Mouse (Mus musculus): Measurements from ENCODE around the gene Unkl.
"Not testable (repeated sequence)": the region's sequence is repeated elsewhere in the genome, so short reads cannot be mapped to it uniquely, and the experiment has no call there.

The Unkl gene

DNA sequence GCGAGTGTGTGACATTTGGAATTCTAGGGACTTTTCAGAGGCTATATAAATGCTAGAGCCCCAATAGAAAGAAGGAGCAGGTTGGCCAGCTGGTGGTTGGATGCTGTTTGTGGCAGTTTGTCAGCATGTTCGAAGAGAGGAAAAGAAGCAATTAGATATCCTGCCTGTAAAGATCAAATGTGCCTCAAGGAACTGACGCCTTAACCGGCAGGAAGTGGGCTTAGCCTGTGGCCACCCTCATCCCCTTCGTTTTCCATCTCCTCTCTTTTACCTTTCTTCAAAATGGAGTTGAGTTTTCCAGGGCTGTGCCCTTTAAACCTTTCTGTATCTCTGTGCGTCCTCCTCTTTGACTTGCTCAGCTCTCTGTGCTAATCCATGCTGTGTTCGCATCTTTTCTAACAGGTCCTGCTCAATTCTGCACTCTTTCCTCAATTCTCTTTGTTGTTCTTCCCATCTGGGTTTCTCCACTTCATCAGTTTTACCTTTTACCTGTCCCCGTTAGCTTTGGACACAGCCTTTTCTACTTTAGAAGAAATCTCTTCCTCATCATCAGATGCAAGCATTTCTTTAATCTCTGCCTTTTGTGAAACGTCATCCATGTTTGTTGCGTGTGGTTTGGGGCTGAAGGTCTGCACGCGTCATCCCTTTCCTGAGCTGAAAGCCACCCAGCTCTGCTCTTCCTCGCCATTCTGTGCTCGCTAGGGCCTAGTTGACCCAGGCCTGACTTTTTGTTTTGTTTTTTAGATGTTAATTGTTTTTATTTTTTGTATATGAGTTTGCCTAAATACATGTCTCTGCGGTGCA lies 31.5 kb downstream of the Unkl start:
- DNase-seq (ENCODE audit: low read depth, low spot score): no peak

DNA sequence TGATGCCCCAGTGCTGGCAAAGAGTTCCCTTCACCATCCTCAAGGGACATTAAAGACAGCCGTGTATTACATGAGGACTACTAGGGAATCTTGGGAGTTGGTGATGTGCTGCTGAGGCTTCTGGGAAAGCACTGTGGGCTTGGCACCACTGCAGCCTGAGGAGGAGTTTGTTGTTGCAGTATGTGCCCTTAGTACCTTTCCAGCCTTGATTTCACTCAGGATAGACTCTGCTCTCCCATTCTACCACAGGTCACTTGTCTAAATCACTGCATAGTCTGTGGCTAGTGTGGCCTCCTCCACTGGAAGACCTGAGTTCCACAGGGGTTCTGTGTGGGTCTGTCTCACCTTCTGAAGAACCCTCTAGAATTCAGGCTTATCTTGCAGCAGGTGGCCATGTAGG lies 32.5 kb downstream of the Unkl start:
- no peak for DNase-seq (ENCODE audit: low read depth, low spot score)

GRCm38 (mm10) chr17:25221821-25222503 lies 33.8 kb downstream of the Unkl start:
- DNase-seq (ENCODE audit: low read depth, low spot score): no peak

- not testable (repeated sequence) for DNase-seq (ENCODE audit: low read depth, low spot score)
Observed at GRCm38 (mm10) chr17:25222504-25222940, 34.3 kb downstream of the Unkl start.

GRCm38 (mm10) chr17:25222951-25223601 lies 34.9 kb downstream of the Unkl start:
- DNase-seq (ENCODE audit: low read depth, low spot score): no peak

- DNase-seq (ENCODE audit: low read depth, low spot score): no peak
Observed at GRCm38 (mm10) chr17:25224586-25225222, 36.5 kb downstream of the Unkl start.

- no peak for DNase-seq (ENCODE audit: low read depth, low spot score)
Observed at GRCm38 (mm10) chr17:25225659-25226058, 37.5 kb downstream of the Unkl start.

DNA sequence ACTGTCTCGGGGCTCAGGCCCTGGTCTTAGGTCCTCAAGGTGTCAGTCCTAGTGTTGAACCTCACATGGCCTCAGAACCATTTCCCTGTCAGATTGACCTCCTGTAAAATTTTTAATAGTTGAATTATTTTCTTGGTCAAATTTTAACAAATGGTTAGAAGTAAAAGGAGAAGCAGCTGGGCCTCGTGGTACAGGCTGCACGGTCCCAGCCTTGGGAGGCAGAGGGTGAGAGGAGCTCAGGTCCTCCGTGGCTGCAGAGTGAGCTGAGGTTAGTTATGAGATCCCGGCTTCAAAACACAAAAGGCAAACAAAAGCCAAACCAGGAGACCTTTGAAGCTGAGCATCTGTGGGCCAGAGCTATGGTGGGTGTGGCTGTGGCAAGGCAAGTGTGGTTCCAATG lies 39.8 kb downstream of the Unkl start:
- DNase-seq (ENCODE audit: low read depth, low spot score): no peak

GRCm38 (mm10) chr17:25230014-25230655 lies 41.9 kb downstream of the Unkl start:
- DNase-seq (ENCODE audit: low read depth, low spot score): not testable (repeated sequence)

DNA sequence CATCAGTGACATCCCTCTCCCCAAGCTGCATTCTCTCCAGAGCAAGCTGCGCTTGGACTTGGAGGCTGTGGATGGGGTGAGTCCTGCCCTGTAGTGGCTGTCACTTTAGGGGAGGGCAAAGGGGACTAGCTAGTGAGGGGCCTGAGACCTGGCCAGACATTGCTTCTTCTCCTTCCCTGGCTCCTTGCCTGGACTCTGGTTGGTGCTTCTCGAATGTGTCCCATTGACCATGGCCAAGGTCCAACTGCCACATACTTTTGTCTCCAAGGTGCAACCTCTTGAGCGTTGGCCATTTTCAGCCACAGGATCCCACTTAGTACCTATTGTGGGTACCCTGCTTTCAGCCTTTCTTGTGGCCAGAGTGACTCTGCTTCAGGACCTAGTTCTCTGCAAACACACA lies 42.5 kb downstream of the Unkl start:
- DNase-seq (ENCODE audit: low read depth, low spot score): no peak

- not testable (repeated sequence) for DNase-seq (ENCODE audit: low read depth, low spot score)
Observed at GRCm38 (mm10) chr17:25231621-25232020, 43.4 kb downstream of the Unkl start.

DNA sequence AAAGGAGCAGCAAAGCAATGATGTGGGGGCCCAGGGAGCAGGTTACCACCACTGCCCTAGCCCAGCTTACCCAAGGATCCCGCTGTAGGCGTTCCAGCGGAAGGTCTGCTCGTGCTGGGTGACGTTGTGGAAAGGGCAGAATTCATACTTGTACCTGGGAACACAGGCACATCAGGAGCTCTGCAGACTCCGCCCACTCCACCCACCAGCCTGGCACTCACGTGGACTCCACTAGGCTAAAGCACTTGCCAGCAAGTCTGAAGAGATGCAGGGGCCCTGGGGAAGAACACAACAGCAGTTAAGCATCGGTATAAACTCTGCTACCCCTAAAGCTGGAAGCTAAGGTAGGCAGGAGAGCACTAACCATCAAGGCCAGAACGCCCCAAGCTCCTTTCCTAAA lies 47.4 kb downstream of the Unkl start:
- DNase-seq (ENCODE audit: low read depth, low spot score): no peak

DNA sequence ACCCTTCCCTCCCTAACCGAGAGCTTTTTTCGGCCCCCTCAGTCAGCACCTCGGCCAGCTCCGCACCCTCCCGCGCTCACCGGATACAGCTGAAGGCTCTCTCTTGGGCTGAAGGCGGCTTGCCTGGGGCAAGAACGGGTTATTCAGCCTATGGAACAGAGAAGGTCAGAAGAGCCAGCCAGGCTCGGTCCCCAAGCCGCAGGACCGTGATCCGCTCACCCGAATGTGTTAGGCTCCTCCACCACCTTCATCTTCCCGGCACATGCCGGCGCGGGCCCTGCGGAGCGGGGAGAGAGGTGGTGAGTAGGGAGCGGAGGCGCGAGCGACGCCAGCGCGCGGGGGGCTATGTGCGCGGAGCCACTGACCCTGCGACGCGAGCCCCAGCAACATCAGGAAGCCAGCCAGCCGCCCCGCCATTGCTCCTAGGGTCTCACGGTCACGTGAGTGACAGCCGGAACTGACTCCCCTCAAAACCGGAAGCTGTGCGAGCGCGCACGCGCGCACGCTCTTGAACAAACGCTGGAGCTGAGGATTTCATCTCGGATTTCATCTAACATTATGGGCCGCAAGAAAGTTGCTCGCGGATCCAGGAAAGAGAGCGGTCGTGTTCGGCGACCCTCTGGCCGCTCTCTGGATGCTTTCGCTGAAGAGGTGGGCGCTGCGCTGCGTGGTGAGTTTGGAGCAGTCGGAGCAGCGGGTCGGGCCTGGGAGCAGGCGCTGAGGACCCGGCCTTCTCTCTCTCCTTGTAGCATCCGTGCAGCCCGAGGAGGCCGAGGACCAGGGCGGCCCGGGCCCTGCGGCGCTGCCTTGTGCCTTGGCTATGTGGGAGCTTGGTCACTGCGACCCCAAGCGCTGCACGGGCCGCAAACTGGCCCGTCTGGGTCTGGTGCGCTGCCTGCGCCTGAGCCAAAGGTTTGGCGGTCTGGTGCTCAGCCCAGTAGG lies 51.8 kb downstream of the Unkl start, which contains the start of the genes Gnptg and Tsr3:
Gnptg (minus strand) TSS at position 430 of the 942 bp plus-strand sequence.
Tsr3 (plus strand) TSS at position 476 of the 942 bp plus-strand sequence.
- peak; percentile 84 for DNase-seq (ENCODE audit: low read depth, low spot score)

DNA sequence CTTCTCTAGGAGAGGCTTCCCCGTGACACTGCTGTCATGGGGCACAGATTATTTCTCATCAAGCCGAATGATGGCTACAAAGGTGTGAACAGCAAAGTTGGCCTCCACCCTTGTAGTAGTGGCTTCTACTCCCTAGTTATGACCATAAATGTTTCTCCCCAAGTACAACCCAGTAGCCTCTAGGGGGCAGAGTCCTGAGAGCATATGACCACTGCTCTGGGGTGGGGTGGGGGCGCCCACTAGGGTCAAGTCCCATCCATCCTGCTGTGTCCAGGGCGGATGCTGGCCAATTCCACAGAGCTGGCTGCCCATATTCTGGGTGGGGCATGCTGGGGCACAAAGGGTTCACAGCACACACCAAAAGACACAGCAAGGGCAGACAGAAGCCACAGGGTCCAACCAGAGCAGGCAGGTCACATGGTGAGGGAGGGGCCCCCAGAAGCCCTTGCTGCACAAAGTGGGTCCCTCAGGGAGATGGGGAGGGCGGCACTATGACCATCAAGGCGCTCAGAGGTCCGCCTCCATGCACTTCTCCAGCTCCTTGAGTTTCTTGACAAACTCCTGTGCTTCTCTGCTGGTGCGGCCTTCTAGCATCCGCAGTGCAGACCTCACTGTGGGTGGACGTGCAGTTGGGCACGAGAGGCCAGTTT lies 55.1 kb downstream of the Unkl start:
- no peak for DNase-seq (ENCODE audit: low read depth, low spot score)

DNA sequence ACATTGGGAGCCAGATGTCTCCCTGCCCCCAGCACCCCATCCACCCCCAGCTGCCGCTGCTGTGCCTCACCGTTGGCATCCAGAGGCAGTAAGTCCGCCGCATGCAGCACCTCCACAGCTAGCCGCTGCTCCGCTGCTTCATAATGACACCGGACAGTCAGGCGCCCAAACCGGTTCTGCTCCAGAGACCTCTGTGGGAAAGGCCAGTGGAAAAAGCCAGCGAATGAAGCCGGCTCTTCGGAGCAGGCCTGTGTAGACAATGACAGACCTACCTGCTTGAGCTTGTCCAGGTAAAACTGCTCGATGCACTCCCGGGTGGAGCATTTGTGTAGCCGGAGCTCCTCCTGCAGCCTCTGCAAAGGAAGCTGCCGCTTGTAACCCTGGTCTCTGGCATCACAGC lies 56.0 kb downstream of the Unkl start:
- DNase-seq (ENCODE audit: low read depth, low spot score): no peak

GRCm38 (mm10) chr17:25248033-25248750 lies 60.0 kb downstream of the Unkl start:
- no peak for DNase-seq (ENCODE audit: low read depth, low spot score)

- no peak for DNase-seq (ENCODE audit: low read depth, low spot score)
Observed at GRCm38 (mm10) chr17:25250181-25250835, 62.1 kb downstream of the Unkl start.

- DNase-seq (ENCODE audit: low read depth, low spot score): no peak
Observed at GRCm38 (mm10) chr17:25252643-25253042, 64.4 kb downstream of the Unkl start.
